Mouse (Mus musculus) ES-E14 (cell line): Measurements from ENCODE around the gene Trp53tg5.

Experiments
- CHD2 ChIP-seq: IDR thresholded peaks from 2 replicates; pipeline ENCODE4 v1.6.1; 2014; ENCODE audit warnings: mild to moderate bottlenecking, low read depth, low read length, inconsistent platforms
- MAFK ChIP-seq: IDR thresholded peaks from 2 replicates; pipeline ENCODE4 v1.6.1; 2014; ENCODE audit warnings: mild to moderate bottlenecking, low read depth, low read length, inconsistent platforms; ENCODE audit not compliant: insufficient read depth

DNA sequence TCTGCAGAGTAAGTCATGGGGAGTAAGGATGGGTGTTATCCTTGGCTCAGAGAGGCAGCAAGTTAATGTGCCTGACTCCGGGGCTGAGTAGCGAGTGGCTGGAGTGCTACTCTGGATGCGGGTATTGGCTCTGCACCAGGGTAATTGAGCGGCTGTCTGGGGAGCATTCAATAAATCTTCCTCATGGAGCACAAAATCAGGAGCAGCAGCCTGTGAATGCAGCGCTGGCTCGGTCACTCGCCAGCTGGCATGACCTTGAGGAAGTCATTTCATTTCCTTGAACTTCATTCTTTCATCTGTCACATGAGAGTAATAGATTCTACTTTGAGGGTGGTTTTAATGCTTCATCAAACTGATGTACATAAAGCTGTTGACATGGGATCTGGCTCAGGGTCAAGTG is 27.0 kb upstream of the Trp53tg5 start:
- TF ChIP-seq CHD2 (no peak), MAFK (no peak)
